Mouse (Mus musculus) midbrain, embryonic 12.5 days (tissue): Measurements from ENCODE around the gene Wif1. TPM values are rescaled to one million over a fixed set of nuclear protein-coding genes. Genes with fewer than 3 reads are reported as not detected.

Experiments
- polyA plus RNA-seq: library from polyadenylated mRNA; unstranded; fragments of >200 nt; fragmentation: Nextera tagmentation; extraction: Ambion mirVana; gene quantifications from 2 replicates; pipeline ENCODE4 v1.2.1, GENCODE M21; 2016

Wif1 gene
- polyA plus RNA-seq, 1 experiment from 2014 or later: 8.2 TPM

Other genes with a start within 250 kb of the Wif1 start
- gene Msrb3, start 134.9 kb upstream of the Wif1 start, polyA plus RNA-seq: 3.6 and 4.4 TPM in 2 replicates
- 4.9 and 5.5 TPM in 2 replicates for gene Lemd3, start 54.6 kb upstream of the Wif1 start, polyA plus RNA-seq